Mouse (Mus musculus) kidney, adult 2 months (tissue): ENCODE measurements at regions not wholly inside any gene's neighbourhood (a gene's known extent, or its start where the extent isn't known, plus 50 kb on each side); places are given as distances from the start of the nearest gene placed in this dataset.

Source experiments
- CTCF ChIP-seq: fragments of 200-500 bp; conservative IDR thresholded peaks from 2 replicates; pipeline ENCODE4 v1.5.1; 2011; ENCODE audit warnings: low read depth, mild to moderate bottlenecking, control low read depth, low read length, moderate library complexity, mixed read lengths; ENCODE audit not compliant: insufficient read depth, insufficient read length
- POLR2A ChIP-seq: fragments of 200-500 bp; IDR thresholded peaks from one replicate; pipeline ENCODE4 v1.6.1; 2011; ENCODE audit warnings: low read depth, low read length, control low read depth

GRCm38 (mm10) chr13:97837443-97838000, 77.1 kb upstream of the Gm10260 start:
- no peak for TF ChIP-seq CTCF
- no peak for TF ChIP-seq POLR2A
